Mouse (Mus musculus) heart, adult 11 months (tissue): Measurements from ENCODE around the gene Tvp23a.

ENCODE experiments used
- DNase-seq: peaks from one replicate; pipeline ENCODE4 v3.0.0; 2022

The Tvp23a gene

GRCm38 (mm10) chr16:10447264-10447594 is at the start of gene Tvp23a:
TSS of gene Tvp23a (minus strand) at chr16:10447362.
- DNase-seq = peak; percentile 97

GRCm38 (mm10) chr16:10495824-10496298 is 48.7 kb upstream of the Tvp23a start:
- DNase-seq = no peak

GRCm38 (mm10) chr16:10492587-10492986 is 45.4 kb upstream of the Tvp23a start:
- no peak for DNase-seq

- no peak for DNase-seq
These were observed 44.6 kb upstream of the Tvp23a start for GRCm38 (mm10) chr16:10491716-10492115.

- DNase-seq = no peak
These were observed 43.5 kb upstream of the Tvp23a start for GRCm38 (mm10) chr16:10490503-10491150.

GRCm38 (mm10) chr16:10489904-10490457 is 42.8 kb upstream of the Tvp23a start:
- DNase-seq = no peak

GRCm38 (mm10) chr16:10489483-10489882 is 42.3 kb upstream of the Tvp23a start:
- DNase-seq = no peak

GRCm38 (mm10) chr16:10488769-10489481 is 41.8 kb upstream of the Tvp23a start:
- no peak for DNase-seq

- DNase-seq = no peak
These were observed 40.8 kb upstream of the Tvp23a start for GRCm38 (mm10) chr16:10487895-10488493.

GRCm38 (mm10) chr16:10486993-10487392 is 39.8 kb upstream of the Tvp23a start:
- peak; percentile 82 for DNase-seq

GRCm38 (mm10) chr16:10482343-10482742 is 35.2 kb upstream of the Tvp23a start:
- peak; percentile 94 for DNase-seq

GRCm38 (mm10) chr16:10479857-10480256 is 32.7 kb upstream of the Tvp23a start, which contains the start of gene Ciita:
TSS of gene Ciita (plus strand) at chr16:10480059.
- DNase-seq = peak; percentile 93

GRCm38 (mm10) chr16:10475919-10476318 is 28.8 kb upstream of the Tvp23a start:
- peak; percentile 80 for DNase-seq

GRCm38 (mm10) chr16:10474956-10475355 is 27.8 kb upstream of the Tvp23a start:
- peak; percentile 37 for DNase-seq

- peak; percentile 19 for DNase-seq
These were observed 24.8 kb upstream of the Tvp23a start for GRCm38 (mm10) chr16:10471950-10472349.

GRCm38 (mm10) chr16:10468201-10468600 is 21.0 kb upstream of the Tvp23a start:
- DNase-seq = peak; percentile 74

- peak; percentile 55 for DNase-seq
These were observed 20.4 kb upstream of the Tvp23a start for GRCm38 (mm10) chr16:10467391-10468107.

GRCm38 (mm10) chr16:10465011-10465681 is 18.0 kb upstream of the Tvp23a start:
- DNase-seq = peak; percentile 39

GRCm38 (mm10) chr16:10461178-10461577 is 14.0 kb upstream of the Tvp23a start:
- DNase-seq = peak; percentile 92

GRCm38 (mm10) chr16:10460188-10460587 is 13.0 kb upstream of the Tvp23a start:
- DNase-seq = no peak

GRCm38 (mm10) chr16:10454583-10454974 is 7.4 kb upstream of the Tvp23a start:
- no peak for DNase-seq

- no peak for DNase-seq
These were observed 6.9 kb upstream of the Tvp23a start for GRCm38 (mm10) chr16:10453872-10454582.
